Mouse (Mus musculus): ENCODE results near the gene Pym1.

DNA sequence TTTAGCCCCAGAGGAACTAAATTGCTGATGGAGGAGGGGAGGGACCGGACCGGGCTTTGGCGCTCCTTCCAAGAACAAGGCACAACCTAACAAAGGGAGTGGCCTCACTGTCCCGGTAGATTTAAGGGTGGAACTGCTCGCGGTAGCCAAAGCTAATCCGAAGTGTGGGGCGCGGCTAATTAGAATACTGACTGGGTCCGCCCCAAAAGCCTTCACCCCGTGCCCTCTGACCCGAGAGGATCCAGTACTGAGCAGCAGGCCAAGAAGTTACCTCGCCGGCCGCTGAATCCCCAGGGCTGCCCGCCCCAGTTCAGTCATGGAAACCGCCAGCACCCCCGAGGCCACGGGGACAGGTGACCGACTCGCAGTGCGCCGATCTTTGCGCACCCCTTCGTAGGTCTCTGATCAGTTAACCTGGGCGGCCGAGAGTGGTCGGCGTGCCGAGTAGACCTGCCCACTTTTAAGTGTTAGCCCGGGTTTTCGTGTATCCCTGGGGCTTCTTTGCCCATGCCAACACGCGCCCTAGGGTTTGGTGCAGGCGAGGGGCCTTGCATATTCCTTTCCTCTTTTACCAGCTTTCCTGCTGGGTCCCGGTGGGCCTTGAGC lies at the start of gene Pym1:
- TF ChIP-seq CTCF (IDR thresholded peaks at IDR 0.05; ENCODE audit: low read depth) = no peak
- no peak for TF ChIP-seq EP300 (IDR thresholded peaks at IDR 0.05; ENCODE audit: low read depth)
